Mouse (Mus musculus): ENCODE measurements around the gene Chaf1a.

GRCm38 (mm10) chr17:56057381-56058120, 17.3 kb downstream of the Chaf1a start:
- TF ChIP-seq CTCF (IDR thresholded peaks at IDR 0.05) (0 out of 2 replicates have a peak, but pooled peaks have one; percentile 3), POLR2A (IDR thresholded peaks at IDR 0.05; ENCODE audit: insufficient read depth, low read depth, low read length) (no peak), EP300 (IDR thresholded peaks at IDR 0.05; ENCODE audit: insufficient read depth, low read depth, low read length) (no peak)
